Mouse (Mus musculus) hindbrain, embryonic 13.5 days (tissue): ENCODE results near the gene Msantd3. TPM values are rescaled to one million over a fixed set of nuclear protein-coding genes. Genes with fewer than 3 reads are reported as not detected.

ENCODE experiments used
- ATAC-seq: fragments of 200-750 bp; cut with Nextera tagmentation; 2 replicates; pipeline ENCODE4 v1.8.0; 2017; ENCODE audit warnings: moderate TSS enrichment; ENCODE audit not compliant: low FRiP score
- H3K27ac ChIP-seq: fragments of 300-500 bp; sonication (generic); 2 replicates; pipeline ENCODE4 v1.5.1; 2015; ENCODE audit warnings: inconsistent platforms, mild to moderate bottlenecking, moderate library complexity
- H3K27me3 ChIP-seq: fragments of 300-500 bp; sonication (generic); 2 replicates; pipeline ENCODE4 v1.6.1; 2015; ENCODE audit warnings: mild to moderate bottlenecking, inconsistent platforms
- H3K36me3 ChIP-seq: fragments of 300-500 bp; sonication (generic); 2 replicates; pipeline ENCODE4 v1.6.1; 2015; ENCODE audit warnings: mild to moderate bottlenecking, inconsistent platforms
- H3K4me1 ChIP-seq: fragments of 300-500 bp; sonication (generic); replicated peaks from 2 replicates; pipeline ENCODE4 v1.6.1; 2015; ENCODE audit warnings: inconsistent platforms
- H3K4me2 ChIP-seq: fragments of 300-500 bp; sonication (generic); 2 replicates; pipeline ENCODE4 v1.6.1; 2015; ENCODE audit warnings: inconsistent platforms, mild to moderate bottlenecking, moderate library complexity
- H3K4me3 ChIP-seq: fragments of 300-500 bp; sonication (generic); 2 replicates; pipeline ENCODE4 v1.5.1; 2015; ENCODE audit warnings: mild to moderate bottlenecking, inconsistent platforms
- H3K9ac ChIP-seq: fragments of 300-500 bp; sonication (generic); 2 replicates; pipeline ENCODE4 v1.6.1; 2015; ENCODE audit warnings: mild to moderate bottlenecking, inconsistent platforms
- H3K9me3 ChIP-seq: fragments of 300-500 bp; sonication (generic); 2 replicates; pipeline ENCODE4 v1.6.1; 2016; ENCODE audit warnings: inconsistent platforms
- WGBS: fragments of 180-500 bp; shearing (Covaris S2); methylation state at CpG from one replicate; pipeline ENCODE4 v1.1.7; 2015; 5-methylcytosine and 5-hydroxymethylcytosine counted together
- polyA plus RNA-seq: library from polyadenylated mRNA; unstranded; fragments of >200 nt; fragmentation: Nextera tagmentation; extraction: Ambion mirVana; gene quantifications from 2 replicates; pipeline ENCODE4 v1.2.1, GENCODE M21; 2015

Gene Msantd3
- polyA plus RNA-seq, 1 experiment from 2014 or later: 39.0 TPM

- Histone ChIP-seq H3K9me3 (no peaks in the 10 kb centered on the region), H3K4me1 (peaks cover 79% of the 10 kb centered on the region), H3K4me2 (no peak overlapping the region), H3K27ac (no peak overlapping the region), H3K9ac (no peak overlapping the region), H3K36me3 (no peaks in the 10 kb centered on the region), H3K27me3 (no peaks in the 10 kb centered on the region), H3K4me3 (no peak overlapping the region)
- WGBS: 70% methylated on average over 6 of the region's 6 CpGs
- ATAC-seq: no peak
Observed at GRCm38 (mm10) chr4:48543071-48543865, 3.5 kb downstream of the Msantd3 start.

GRCm38 (mm10) chr4:48544141-48544540 lies 4.4 kb downstream of the Msantd3 start:
- no peak overlapping the region for H3K4me3 ChIP-seq
- H3K4me2 ChIP-seq: no peak overlapping the region
- H3K27me3 ChIP-seq: no peaks in the 10 kb centered on the region
- H3K4me1 ChIP-seq: peaks cover 86% of the 10 kb centered on the region
- H3K27ac ChIP-seq: peak overlapping the region; percentile 40; the same call in 1 of the 2 replicates
- no peak for ATAC-seq
- no peaks in the 10 kb centered on the region for H3K9me3 ChIP-seq
- H3K36me3 ChIP-seq: no peaks in the 10 kb centered on the region
- no peak overlapping the region for H3K9ac ChIP-seq
- WGBS: 57% methylated on average over 8 of the region's 8 CpGs

GRCm38 (mm10) chr4:48545966-48546365 lies 6.2 kb downstream of the Msantd3 start:
- H3K27me3 ChIP-seq: no peaks in the 10 kb centered on the region
- no peaks in the 10 kb centered on the region for H3K36me3 ChIP-seq
- no peak for ATAC-seq
- H3K4me2 ChIP-seq: no peak overlapping the region; the same call in 1 of the 2 replicates
- H3K27ac ChIP-seq: peak overlapping the region; percentile 79; the same call in 1 of the 2 replicates
- H3K9ac ChIP-seq: no peak overlapping the region
- 51% methylated on average over 12 of the region's 12 CpGs for WGBS
- no peak overlapping the region for H3K4me3 ChIP-seq
- H3K4me1 ChIP-seq: peaks cover 87% of the 10 kb centered on the region
- H3K9me3 ChIP-seq: no peaks in the 10 kb centered on the region

- H3K27me3 ChIP-seq: no peaks in the 10 kb centered on the region
- no peaks in the 10 kb centered on the region for H3K36me3 ChIP-seq
- H3K9me3 ChIP-seq: no peaks in the 10 kb centered on the region
- H3K4me2 ChIP-seq: peak overlapping the region; percentile 4; the same call in 1 of the 2 replicates
- peak; percentile 60; the same call in 1 of the 2 replicates for ATAC-seq
- no peak overlapping the region for H3K4me3 ChIP-seq
- H3K27ac ChIP-seq: peak overlapping the region; percentile 79
- peak overlapping the region; percentile 66 for H3K9ac ChIP-seq
- 17% methylated on average over 9 of the region's 9 CpGs for WGBS
- H3K4me1 ChIP-seq: peaks cover 80% of the 10 kb centered on the region
Observed at GRCm38 (mm10) chr4:48546568-48547496, 7.1 kb downstream of the Msantd3 start.

- Histone ChIP-seq H3K4me2 (no peak overlapping the region), H3K9me3 (no peaks in the 10 kb centered on the region), H3K36me3 (peaks cover 14% of the 10 kb centered on the region), H3K27ac (peak overlapping the region; percentile 48; the same call in 1 of the 2 replicates), H3K4me3 (no peak overlapping the region), H3K9ac (no peak overlapping the region), H3K27me3 (no peaks in the 10 kb centered on the region), H3K4me1 (peaks cover 63% of the 10 kb centered on the region)
- WGBS: 43% methylated on average over 6 of the region's 6 CpGs
- ATAC-seq: no peak
Observed at GRCm38 (mm10) chr4:48548393-48549045, 8.8 kb downstream of the Msantd3 start.

- no peak overlapping the region for H3K4me3 ChIP-seq
- WGBS: 79% methylated on average over 5 of the region's 5 CpGs
- peaks cover 51% of the 10 kb centered on the region for H3K4me1 ChIP-seq
Observed at GRCm38 (mm10) chr4:48549661-48550060, 9.9 kb downstream of the Msantd3 start.

GRCm38 (mm10) chr4:48552486-48553064 lies 12.8 kb downstream of the Msantd3 start:
- no peak for ATAC-seq
- Histone ChIP-seq H3K4me2 (no peak overlapping the region), H3K4me3 (no peak overlapping the region), H3K27me3 (no peaks in the 10 kb centered on the region), H3K36me3 (peaks cover 31% of the 10 kb centered on the region), H3K4me1 (peaks cover 22% of the 10 kb centered on the region), H3K27ac (no peak overlapping the region), H3K9me3 (no peaks in the 10 kb centered on the region), H3K9ac (no peak overlapping the region)
- WGBS: 93% methylated on average over 27 of the region's 27 CpGs

More at GRCm38 (mm10) chr4:48549661-48550060, 9.9 kb downstream of the Msantd3 start:
- no peaks in the 10 kb centered on the region for H3K9me3 ChIP-seq
- peaks cover 21% of the 10 kb centered on the region for H3K36me3 ChIP-seq
- no peak for ATAC-seq
- no peak overlapping the region for H3K27ac ChIP-seq
- no peak overlapping the region for H3K4me2 ChIP-seq
- H3K9ac ChIP-seq: no peak overlapping the region
- H3K27me3 ChIP-seq: no peaks in the 10 kb centered on the region

GRCm38 (mm10) chr4:48554132-48554531 lies 14.4 kb downstream of the Msantd3 start:
- H3K36me3 ChIP-seq: peaks cover 38% of the 10 kb centered on the region
- H3K9ac ChIP-seq: no peak overlapping the region
- no peak for ATAC-seq

GRCm38 (mm10) chr4:48555729-48556128 lies 16.0 kb downstream of the Msantd3 start:
- Histone ChIP-seq H3K4me2 (no peak overlapping the region), H3K36me3 (peaks cover 44% of the 10 kb centered on the region), H3K27ac (no peak overlapping the region), H3K9me3 (no peaks in the 10 kb centered on the region), H3K27me3 (no peaks in the 10 kb centered on the region), H3K4me1 (0 out of 2 replicates have a peak, but pooled peaks cover 3% of the 10 kb centered on the region), H3K4me3 (no peak overlapping the region), H3K9ac (no peak overlapping the region)
- no peak for ATAC-seq
- WGBS: 35% methylated on average over 3 of the region's 3 CpGs

More at GRCm38 (mm10) chr4:48554132-48554531, 14.4 kb downstream of the Msantd3 start:
- Histone ChIP-seq H3K9me3 (no peaks in the 10 kb centered on the region), H3K27me3 (no peaks in the 10 kb centered on the region), H3K27ac (no peak overlapping the region), H3K4me3 (no peak overlapping the region), H3K4me1 (peaks cover 7% of the 10 kb centered on the region), H3K4me2 (no peak overlapping the region)
- 84% methylated on average over 7 of the region's 7 CpGs for WGBS

GRCm38 (mm10) chr4:48559652-48560051 lies 19.9 kb downstream of the Msantd3 start:
- Histone ChIP-seq H3K4me1 (peaks cover 3% of the 10 kb centered on the region; the same call in 1 of the 2 replicates), H3K4me3 (no peak overlapping the region), H3K27ac (no peak overlapping the region), H3K4me2 (no peak overlapping the region), H3K36me3 (peaks cover 51% of the 10 kb centered on the region), H3K9me3 (no peaks in the 10 kb centered on the region), H3K9ac (no peak overlapping the region), H3K27me3 (no peaks in the 10 kb centered on the region)
- WGBS: 79% methylated on average over 14 of the region's 14 CpGs
- ATAC-seq: no peak

GRCm38 (mm10) chr4:48561824-48562223 lies 22.1 kb downstream of the Msantd3 start:
- Histone ChIP-seq H3K27me3 (no peaks in the 10 kb centered on the region), H3K9ac (no peak overlapping the region), H3K4me1 (peaks cover 7% of the 10 kb centered on the region), H3K27ac (no peak overlapping the region), H3K9me3 (no peaks in the 10 kb centered on the region), H3K36me3 (peaks cover 43% of the 10 kb centered on the region), H3K4me2 (no peak overlapping the region), H3K4me3 (no peak overlapping the region)
- ATAC-seq: no peak
- WGBS: 88% methylated on average over 8 of the region's 8 CpGs
